Mouse (Mus musculus) testis, postnatal 14 days (tissue): ENCODE data around the gene Bglap3.
"Not testable (repeated sequence)": the region's sequence is repeated elsewhere in the genome, so short reads cannot be mapped to it uniquely, and the experiment has no call there.

Experiments
- DNase-seq: peaks from one replicate; pipeline ENCODE4 v3.0.0; 2021; ENCODE audit warnings: low spot score

Bglap3 gene

GRCm38 (mm10) chr3:88376644-88377043 lies 4.1 kb upstream of the Bglap3 start:
- DNase-seq: not testable (repeated sequence)

DNA sequence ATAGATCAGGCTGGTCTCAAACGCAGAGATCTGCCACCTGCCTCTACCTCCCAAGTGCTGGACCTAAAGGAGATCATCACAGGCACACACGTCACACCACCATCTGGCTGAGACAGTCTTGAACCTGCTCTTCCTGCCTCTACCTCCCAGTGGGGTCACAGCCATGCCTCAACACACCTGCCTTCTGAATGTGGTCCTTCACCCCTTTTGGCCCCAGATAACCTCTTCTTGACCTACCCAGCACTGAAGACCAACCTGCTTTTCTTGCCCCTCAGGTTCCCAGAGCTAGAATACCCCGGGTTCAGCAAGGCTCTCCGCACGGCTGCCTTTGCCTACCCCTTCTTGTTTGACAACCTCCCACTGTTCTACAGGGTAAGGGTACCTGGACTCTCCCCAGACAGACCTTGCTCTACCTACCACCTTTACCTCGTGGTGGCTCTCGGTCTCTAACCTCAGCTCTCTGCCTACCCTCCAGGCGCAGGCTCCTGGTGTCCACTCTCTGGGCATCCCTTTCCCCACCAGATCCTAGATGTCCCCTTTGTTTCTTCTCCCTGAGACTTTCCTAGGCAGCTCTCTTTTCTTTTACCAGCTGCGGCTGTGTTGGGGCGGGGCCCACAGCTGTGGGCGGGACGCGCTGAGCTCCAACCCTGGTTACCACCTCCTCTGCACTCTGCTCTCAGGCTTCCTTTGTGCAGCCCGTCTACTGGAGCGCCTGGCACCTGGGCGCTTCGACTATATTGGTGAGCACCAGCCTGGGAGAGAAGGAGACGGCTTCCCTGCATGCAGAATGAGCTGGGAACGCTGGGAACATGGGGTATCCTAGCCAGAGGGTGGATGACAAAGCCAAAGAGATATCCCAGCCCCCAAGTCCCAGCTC lies 3.4 kb upstream of the Bglap3 start:
- not testable (repeated sequence) for DNase-seq

DNA sequence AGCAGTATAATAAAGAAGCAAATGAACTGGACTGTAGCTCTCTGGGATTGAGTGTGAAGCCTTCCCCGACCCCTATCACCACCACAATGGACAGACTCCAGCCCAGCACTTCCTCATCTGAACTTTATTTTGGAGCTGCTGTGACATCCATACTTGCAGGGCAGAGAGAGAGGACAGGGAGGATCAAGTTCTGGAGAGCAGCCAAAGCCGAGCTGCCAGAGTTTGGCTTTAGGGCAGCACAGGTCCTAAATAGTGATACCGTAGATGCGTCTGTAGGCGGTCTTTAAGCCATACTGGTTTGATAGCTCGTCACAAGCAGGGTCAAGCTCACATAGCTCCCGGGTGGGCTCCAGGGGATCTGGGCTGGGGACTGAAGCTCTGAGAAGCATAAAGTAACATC lies 4.0 kb downstream of the Bglap3 start:
- DNase-seq: not testable (repeated sequence)

DNA sequence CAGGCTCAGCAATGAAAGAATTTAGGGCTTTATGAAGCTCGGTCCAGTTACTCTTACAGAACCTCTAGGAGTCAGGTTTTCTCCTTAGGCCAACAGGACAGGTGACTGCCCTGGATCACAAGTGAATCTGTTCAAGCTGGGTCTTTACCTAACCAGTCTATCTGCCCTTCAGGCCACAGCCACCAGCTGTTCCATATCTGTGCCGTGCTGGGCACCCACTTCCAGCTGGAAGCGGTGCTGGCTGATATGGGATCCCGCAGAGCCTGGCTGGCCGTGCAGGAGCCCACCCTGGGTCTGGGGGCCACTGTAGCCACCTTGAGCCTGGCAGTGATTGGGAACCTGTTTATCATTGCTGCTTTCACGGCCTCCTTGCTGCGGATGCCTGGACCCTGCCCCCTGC lies 5.0 kb downstream of the Bglap3 start:
- DNase-seq: not testable (repeated sequence)

- DNase-seq: peak; percentile 39
Observed at GRCm38 (mm10) chr3:88366830-88367428, 5.6 kb downstream of the Bglap3 start.

DNA sequence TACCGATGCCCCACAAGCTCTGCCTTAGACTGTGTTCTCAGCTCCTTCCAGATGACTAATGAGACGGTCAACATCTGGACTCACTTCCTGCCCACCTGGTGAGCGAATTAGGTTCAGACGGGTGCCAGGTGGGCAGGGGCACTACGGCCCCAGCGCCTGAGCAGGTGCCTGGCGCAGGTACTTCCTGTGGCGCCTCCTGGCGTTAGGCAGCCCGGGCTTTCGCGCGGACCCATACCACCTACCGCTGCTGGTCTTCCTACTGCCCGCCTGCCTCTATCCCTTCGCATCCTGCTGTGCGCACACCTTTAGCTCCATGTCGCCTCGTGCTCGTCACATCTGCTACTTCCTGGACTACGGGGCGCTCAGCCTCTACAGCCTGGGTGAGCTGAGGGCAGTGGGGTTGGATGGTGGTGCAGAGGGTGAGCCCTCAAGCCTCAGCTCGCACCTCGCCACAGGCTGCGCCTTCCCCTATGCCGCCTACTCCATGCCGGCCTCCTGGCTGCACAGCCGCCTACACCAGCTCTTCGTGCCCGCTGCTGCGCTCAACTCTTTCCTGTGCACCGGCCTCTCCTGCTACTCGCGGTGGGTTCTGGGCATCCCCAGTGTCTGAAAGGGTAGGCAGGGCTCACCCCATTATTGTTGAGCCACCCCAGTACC lies 6.7 kb downstream of the Bglap3 start:
- DNase-seq: no peak

GRCm38 (mm10) chr3:88364337-88364736 lies 8.2 kb downstream of the Bglap3 start, which contains the start of gene Paqr6:
Gene Paqr6 (plus strand): TSS chr3:88364584.
- DNase-seq: peak; percentile 76

DNA sequence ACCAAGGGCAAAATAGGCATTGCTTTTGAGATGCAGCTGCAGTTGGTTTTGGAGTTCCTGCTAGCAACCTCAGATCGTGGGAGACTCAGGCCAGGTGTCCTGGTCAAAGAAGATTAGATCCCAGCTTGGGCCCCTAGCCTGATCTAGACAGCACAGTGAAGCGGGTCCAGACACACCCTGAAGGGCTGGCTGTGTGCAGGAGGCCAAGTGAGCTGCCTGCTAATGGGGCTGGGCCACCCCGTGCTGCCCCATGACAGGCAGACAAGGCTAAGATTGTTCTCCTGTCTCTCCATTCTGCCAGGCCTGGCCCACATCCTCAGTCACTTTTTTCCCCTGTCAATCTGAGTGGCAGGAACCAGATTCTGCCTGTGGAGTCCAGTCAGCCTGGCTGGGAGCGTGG lies 8.8 kb downstream of the Bglap3 start:
- DNase-seq: no peak

DNA sequence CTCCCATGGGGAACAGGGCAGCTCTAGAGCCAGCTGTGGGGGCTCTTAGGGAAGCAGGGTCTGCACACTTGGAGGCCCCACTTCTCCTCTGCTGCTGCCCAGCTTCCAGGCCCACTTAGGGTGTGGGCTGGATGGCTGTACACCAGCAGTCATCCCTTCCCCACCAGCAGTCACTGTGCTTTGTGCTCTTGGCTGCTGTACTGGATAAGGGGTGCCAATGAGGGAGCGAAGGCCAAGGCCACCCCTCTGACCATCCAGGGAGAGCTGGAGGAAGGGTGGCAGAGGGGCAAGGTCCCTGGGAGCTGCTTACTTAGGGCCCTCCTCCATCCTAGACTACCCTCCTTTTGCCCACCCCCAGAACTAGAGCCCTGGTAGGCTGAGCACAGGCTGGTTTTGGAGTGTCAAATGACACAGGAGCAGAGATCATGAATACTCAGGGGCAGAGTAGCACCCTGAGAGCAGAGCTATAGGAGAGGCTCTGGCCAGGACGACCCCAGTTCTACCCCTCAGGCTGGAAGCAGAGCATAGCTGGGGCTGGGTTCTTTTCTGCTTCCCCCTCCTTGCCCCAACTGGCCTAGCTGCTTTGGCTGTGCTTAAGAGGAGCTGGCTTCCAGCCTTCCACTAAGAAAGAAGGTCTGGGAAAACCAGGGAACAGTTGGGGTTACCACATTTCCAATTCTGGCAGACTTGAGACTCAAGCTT lies 10.8 kb downstream of the Bglap3 start:
- DNase-seq: no peak

- no peak for DNase-seq
Observed at GRCm38 (mm10) chr3:88361096-88361495, 11.4 kb downstream of the Bglap3 start.

DNA sequence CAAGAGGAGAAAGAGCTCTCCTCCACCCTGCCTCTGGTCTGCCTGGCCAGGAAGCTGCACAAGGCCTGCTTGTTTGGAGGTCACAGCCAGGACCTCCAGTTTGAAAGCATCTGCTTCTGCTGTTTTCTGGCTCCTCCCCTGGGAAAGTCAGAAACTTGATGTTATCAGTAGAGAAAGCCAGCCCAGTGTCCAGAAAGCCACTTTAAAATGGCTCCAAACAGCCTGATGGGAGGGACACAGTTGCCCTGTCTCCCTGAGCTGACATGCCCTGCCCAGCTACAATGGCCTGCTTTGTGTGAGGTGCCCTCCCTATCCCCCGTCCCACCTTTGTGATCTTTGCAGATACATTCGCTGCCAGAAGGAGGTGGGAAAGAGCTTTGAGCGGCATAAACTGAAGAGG lies 12.6 kb downstream of the Bglap3 start:
- DNase-seq: no peak

DNA sequence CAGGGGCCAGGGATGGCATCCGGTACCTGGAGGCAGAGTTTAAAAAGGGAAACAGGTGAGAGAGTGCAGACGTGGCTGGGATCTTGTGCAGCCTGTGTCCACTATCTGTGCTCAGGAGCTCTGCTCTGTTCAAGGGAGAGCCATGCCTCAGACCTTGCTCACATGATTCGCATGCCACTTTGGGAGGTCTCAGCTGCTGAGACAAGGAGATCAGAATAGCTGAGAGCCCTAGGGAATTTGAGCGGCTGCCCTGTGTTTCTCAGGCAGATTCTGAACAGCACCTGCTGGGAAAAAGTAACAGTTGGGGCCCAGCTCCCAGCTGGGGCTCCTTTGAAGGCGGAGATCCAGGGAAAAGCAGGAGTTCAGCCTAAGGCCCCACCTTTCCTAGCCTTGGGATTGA lies 13.0 kb downstream of the Bglap3 start:
- no peak for DNase-seq

- DNase-seq: no peak
Observed at GRCm38 (mm10) chr3:88354396-88355165, 18.0 kb downstream of the Bglap3 start.

GRCm38 (mm10) chr3:88352907-88353306 lies 19.6 kb downstream of the Bglap3 start:
- DNase-seq: no peak

DNA sequence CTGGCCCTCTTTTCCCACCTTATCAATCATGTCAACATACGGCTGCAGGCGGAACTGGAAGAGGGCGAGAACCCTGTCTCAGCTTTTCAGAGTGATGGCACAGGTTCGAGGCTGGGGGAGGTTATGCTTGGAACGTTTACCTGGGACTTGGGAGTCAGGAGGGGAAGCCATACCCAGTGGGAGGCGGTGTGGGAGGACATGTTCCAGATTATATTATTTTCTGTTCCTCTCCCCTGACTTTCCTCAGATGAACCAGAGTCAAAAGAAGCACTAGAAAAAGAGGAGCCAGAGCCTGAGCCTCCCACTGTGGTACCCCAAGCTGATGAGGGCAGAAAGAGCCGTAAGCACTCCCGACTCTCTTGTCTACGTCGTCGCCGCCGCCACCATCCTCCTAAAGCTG lies 21.8 kb downstream of the Bglap3 start:
- DNase-seq: no peak

- no peak for DNase-seq
Observed at GRCm38 (mm10) chr3:88339006-88339405, 33.5 kb downstream of the Bglap3 start.

DNA sequence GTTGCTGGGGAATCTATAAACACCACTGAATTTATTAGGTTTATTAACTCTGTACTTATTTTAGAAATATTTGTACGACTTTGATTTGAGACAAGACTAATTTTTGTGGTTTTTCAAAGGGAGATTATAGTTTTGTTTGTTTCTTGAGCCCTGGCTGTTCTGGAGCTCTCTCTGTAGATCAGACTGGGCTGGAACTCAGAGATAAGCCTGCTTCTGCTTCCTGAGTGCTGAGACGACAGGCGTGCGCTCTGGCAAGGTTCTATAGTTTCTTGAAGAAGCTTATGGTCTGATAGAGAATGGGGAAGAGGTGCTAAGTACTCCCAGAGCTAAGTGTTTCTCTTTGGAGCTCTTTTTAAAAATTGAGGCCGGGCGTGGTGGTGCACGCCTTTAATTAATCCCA lies 34.2 kb downstream of the Bglap3 start:
- no peak for DNase-seq

DNA sequence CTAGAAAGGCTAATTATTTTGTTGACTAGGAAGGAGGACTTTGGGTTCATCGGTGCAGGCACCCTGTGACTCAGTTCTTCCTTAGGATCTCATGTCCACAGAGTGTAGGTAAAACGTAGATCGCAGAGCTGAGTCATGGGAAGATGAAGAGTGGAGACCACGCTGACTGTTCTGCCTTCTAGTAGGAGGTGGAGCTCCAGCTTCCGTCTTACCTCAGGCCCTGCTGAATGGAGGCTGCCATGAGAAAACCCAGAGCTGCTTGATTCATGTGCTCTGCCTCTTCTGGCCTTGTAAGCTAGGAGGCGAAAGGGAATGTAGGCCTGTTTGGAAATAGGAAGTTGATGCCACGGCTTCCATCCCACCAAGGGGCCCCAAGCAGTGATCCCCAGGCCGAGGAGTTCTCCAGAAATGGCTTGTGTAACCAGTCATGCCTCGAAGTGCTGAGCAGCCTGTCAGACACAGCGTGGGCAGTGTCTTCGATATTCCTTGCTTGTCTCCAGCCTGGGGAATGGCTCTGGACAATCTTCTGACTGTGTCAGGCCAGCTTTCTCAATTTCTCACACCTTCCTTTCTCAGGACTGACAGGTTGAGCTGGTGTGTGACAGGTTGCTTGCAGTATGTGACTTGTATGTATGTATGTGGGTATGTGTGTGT lies 35.0 kb downstream of the Bglap3 start:
- no peak for DNase-seq

DNA sequence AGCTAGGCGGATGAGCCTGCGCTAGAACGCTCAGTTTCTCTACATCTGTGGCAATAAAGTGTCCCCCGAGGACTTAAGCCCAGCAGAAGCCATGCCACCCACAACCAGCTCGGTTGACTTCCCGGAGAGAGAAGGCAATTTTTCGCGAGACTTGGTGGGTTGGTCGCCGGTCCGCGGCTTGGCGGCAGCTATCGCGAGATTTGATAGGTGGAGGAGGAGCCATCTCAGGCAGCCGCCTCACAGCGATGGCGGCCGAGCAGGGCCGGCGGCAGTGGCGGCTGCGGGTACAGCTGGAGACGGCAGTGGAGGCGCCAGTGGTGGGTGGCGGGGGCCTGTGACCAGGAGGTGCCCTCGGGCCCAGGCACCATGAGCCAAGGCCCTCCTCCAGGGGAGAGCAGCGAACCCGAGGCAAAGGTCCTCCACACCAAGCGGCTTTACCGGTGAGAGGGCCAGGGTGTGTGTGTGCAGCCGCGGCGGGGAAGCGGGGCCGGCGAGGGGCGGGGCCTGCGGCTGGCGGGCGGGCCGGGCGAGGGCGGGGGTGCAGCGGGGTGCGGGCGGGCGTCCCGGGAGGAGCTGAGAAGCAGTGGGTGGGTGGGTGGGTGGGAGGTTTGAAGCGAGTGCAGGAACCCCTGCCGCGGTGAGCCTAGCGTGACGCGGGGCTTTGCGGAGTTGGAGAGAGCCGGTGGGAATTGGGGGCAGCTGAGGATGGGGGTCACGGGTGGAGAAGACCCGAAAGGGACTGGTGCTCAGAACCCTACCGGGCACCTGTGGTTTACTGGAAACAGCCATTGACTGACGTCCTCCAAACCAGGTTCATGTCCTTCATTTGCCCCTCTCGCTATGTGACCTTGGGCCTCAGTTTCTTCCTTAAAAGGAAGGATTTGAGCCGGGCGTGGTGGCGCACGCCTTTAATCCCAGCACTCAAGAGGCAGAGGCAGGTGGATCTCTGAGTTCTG lies 36.2 kb downstream of the Bglap3 start, which contains the start of the genes Tmem79 and Smg5:
Gene Tmem79, minus strand, starts transcription at position 91 of the 956 bp plus-strand sequence.
Gene Smg5, plus strand, starts transcription at position 203 of the 956 bp plus-strand sequence.
- peak; percentile 96 for DNase-seq
